Mouse (Mus musculus): ENCODE data around the gene Rab4b.

Rab4b gene

DNA sequence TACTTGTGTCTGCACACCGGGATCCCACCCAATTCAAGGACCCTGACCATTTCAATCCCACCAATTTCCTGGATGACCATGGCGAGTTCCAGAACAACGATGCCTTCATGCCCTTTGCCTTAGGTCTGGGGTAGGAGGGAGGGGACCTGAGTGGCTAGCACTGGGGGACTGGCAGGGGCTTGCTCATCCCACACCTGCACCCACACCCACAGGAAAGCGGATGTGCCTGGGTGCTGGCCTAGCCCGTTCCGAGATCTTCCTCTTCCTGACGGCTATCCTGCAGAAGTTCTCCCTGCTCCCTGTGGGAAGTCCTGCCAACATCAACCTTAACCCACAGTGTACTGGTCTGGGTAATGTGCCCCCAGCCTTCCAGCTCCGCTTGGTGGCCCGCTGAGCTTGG lies 20.5 kb downstream of the Rab4b start:
- no peak for DNase-seq

DNA sequence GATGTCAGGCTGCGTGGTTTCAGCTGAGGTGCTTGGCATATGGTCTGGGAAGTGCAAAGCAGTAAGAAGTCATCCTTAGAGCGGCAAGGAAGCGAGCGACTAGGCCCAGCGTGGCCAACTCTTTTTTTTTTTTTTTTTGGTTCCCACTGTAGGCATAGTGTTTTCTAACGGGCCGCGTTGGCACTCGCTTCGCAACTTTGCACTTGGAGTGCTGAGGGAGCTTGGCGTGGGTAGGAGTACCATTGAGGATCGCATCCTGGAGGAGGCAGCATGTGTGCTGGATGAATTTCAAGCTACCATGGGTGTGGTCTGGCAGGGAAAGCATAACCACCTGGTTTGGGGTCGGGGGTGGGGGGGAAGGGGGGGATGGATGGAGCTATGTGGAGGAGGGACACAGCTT lies 22.7 kb downstream of the Rab4b start:
- DNase-seq, result no peak

DNA sequence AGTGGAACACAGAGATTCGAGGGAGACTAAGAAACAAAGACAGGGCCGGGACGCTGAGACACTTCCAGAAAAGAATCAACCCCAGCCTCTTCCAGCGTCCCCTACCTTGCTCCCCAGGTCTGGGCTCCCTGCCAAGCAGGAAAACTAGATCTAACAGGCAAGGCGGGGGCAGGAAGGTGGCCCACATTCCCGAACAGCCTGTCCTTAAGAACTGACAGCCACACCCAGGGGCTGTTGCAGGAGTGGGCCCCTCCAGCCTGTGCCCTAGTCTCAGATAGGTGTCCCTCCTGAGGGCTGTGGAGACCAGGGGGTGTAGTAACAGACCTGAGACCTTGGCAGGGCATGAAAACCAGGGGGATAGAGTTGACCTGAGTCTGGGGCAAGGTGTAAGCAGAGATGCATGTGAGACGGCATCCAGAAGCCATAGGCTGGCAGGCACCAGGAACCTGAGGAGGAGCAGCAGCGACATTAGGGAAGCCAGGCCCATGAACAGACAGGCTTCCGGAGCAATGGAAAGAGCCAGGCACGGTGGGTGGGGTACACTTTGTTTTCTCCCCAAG lies 25.4 kb downstream of the Rab4b start, which contains the start of gene Cyp2t4:
TSS of gene Cyp2t4 (plus strand) at position 510 of the 560 bp plus-strand sequence.
- DNase-seq, result peak; percentile 66

DNA sequence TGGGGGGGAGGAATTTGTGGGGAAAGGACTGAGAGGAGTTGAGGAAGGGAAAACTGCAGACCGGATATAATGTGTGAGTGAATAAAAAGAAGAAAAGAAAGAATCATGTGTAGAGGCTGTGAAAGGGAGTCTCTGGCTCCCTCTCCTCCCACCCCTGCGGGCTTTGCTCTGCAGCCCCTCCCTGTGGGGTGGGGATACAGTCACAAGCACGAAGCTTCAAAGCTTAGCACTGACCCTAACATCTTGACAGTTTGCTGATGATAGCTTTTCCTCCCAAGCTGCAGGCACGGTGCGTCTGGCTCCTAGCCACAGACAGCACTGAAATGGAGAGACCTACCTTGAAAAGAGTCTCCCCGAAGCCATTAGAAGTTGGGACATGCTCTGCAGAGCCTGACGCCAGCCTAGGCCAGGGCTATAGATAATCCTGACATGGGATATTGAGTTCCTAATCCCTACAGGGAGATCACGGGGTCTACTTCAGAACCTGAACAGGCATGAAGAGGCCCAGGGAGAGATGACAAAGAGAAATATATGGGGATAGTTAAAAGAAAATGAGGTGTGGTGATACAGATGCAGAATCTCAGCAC lies 42.2 kb downstream of the Rab4b start:
- DNase-seq, result no peak

DNA sequence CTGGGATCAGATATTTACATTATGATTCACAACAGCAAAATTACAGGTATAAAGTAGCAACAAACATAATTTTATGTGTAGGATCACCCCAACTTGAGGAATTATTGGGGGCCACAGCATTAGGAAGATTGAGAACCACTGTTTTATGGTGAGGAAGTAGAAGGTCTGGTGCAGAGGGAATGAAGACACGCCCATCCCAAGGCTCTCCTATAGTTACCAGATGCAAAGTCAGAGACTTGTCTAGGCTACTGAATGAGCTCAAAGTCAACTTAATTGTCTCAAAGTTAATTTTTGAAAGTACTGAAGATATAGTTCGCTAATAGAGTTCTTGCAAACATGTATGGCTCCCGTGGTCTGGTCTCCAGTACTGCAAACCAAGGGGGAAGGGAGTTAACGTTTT lies 44.9 kb downstream of the Rab4b start:
- DNase-seq, result no peak

DNA sequence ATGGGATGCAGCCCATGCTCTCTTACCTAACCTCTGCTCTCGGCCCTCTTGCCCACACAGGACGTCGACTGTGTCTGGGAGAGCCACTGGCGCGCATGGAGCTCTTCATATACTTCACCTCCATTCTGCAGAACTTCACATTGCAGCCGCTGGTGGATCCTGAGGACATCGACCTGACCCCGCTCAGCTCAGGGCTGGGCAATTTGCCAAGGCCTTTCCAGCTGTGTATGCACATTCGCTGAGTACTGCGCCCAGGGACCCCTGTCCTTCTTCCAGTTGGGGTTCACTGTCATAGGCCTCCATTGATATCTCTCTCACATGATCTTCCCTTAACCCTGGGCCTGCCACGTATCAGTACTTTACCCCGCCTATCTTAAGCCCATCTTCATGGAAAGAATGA lies 45.5 kb downstream of the Rab4b start:
- peak; percentile 52 for DNase-seq

DNA sequence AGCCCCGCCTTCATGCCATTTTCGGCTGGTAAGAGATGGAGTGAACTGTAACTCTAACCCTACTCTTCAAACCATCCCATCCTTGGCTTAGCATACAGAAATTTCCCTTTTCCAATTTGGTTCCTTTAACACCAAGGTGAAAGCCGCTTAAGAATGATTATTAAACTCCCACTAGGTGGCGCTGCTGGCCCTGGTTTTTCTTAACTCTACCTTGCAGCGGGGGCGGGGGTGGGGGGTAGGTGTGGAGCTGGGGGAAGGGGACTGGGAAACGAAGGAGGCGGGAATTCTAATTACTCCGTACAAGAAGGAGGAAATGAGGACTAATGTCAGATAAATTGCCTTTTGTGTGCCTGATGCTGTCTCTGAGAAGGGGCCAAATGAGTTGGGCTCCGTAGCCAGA lies 46.1 kb downstream of the Rab4b start:
- peak; percentile 60 for DNase-seq

DNA sequence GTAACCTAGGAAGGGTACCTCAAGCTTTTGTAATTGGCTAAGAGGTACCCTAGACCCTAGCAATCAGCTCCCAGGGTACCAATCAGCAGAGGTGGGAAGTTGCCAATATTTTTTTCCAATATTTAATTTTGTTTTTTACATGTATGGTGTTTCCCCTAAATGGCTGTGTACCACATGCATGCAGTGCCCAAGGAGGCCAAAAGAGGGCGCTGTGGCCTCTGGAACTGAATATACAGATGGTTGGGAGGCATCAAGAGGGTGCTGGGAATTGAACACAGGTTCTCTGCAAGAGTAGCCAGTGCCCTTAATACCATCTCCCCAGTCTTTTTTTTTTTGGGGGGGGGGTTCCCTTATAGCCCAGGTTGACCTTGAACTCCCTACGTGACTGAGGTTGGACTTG lies 47.3 kb downstream of the Rab4b start:
- DNase-seq, result no peak

DNA sequence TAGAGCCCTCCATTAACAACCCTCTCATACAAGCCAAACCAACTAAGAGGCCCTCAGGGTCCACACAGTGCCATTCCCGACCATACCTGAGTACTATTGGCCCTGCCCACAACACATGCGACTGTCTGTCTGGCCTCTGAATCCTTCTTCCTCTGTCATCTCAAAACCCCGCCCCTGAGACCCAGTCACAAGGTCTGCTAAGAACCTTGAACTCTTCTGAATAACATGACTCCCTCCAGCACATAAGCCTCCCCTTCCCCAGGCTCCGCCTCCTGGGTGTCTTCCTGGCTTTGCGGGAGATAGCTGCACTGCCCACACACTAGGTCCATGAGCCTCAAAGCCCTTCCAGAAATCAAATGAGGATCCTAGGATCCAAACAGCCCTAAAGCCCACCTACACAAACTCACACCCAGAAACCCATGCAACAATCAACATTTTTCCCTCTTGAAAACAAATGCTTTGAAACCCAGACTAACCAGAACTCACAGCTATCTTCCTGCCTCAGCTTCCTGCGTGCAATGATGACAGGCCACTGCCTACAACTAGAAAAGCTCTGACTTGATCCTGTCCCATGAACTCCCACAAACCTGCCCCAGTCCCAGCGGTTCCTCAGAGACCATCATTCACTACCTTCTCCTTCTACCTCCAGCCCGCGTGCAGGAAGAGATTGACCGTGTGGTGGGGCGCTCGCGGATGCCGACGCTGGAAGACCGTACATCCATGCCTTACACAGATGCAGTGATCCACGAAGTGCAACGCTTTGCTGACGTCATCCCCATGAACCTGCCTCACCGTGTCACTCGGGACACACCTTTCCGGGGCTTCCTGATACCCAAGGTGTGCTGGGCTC lies 48.0 kb downstream of the Rab4b start:
- peak; percentile 40 for DNase-seq

DNA sequence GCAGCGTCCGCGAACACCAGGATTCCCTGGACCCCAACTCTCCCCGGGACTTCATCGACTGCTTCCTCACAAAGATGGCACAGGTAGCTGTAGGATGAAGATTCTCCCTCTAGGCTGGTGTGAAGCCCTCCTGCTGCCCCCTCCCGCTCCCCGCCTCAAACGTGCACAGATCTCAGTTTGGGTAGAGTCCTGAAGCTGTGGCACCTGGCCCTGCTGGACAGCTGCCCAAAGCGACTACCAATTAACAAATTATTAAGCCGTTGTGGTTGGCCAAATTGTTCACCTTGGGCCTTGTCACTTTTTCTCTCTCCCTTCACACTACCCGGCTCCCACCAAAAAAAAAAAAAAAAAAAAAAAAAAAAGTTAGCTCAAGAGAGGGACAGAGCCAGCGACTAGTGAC lies 48.9 kb downstream of the Rab4b start:
- DNase-seq, result peak; percentile 40

DNA sequence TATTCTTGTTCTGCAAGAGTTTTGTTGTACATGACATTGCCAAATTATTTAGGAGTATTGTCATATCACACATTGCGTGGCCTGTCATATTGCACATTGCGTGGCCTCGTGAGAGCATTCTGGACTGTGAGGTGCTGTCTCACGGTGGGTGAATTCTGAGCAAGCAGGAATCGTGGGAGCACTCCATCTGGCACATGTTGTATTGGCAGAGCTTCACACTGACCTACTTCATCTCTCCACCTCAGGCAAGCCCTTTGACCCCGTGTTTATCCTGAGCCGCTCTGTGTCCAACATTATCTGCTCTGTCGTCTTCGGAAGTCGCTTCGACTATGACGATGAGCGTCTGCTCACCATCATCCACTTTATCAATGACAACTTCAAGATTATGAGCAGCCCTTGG lies 49.8 kb downstream of the Rab4b start:
- no peak for DNase-seq

DNA sequence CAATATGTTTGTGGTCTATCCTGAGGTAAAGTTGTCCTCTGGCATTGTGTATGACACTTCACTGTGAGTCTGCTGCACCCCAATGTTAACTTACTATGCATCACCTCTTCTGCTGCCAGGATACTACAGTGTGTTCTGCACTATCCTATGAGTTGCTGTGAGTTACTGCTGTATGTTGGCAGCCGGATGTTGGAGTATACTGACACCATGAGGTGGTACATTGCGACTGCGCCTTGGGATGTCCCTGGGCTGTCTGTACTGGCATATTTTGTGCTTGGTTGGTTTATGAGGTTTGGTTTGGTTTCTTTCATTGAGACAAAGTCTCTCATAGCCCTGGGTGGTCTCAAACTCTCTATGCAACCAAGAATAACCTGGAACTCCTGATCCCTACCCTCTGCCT lies 50.5 kb downstream of the Rab4b start:
- DNase-seq, result peak; percentile 45

DNA sequence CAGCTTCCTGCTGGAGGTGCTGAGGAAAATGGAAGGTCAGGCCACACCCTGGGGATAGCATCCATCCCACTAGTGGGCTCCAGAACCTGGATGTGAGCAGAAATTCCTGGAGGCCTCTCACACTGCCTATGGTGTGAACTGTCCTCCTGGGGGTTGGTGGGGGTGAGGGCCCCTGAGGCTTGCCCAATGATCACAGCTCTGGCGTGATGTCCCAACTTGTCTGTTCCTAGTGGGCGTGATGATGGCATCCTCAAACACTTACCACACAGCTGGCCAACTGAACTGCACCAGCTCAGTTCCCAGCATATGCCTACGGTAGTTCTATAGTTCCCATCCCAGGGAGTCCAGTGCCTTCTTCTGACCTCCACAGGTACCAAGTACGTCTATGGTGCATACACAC lies 53.7 kb downstream of the Rab4b start:
- no peak for DNase-seq

DNA sequence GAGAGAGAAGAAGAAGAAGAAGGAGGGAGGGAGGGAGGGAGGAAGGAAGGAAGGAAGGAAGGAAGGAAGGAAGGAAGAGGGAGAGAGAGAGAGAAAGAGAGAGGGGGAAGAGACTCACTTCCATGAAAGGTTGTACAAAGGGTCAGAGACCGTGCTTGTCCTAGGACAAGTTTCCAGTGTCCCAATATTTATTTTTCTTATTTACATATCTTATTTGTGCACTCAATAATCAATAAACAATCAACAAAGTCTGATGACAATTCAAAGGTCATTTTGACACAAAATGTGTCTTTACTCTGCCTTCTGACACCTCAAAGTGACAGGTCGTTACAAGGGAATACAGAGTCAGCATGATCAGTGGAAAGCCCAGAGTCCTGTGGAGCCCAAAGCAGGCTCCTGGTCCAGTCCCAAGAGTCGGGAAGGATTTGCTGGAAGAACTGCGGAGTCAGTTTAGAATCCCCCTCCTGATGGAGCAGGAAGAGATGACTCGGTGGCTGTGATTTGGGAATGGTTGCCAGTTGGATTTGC lies 54.3 kb downstream of the Rab4b start:
- DNase-seq, result no peak

DNA sequence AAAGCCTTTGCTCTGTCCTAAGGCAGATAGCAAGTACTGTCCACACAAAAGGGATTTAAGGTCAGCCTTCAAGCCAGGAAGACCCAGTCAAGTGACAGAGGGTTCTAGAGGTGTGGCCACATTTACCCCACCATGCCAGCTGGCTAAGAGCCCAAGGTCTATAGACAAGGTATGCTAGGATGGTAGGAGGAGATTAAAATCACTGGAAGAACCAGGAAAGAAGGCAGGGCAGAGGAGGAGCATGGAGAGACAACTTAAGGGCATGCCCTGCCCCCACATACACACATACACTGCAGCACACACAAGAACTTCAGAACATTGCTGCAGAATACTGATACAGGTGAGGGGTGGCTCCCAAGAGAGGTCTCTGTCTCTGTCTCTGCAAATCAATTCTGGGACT lies 59.0 kb downstream of the Rab4b start, which contains the start of gene Cyp2f2:
TSS of gene Cyp2f2 (plus strand) at position 234 of the 400 bp plus-strand sequence.
- DNase-seq, result no peak
